Mouse (Mus musculus) heart, adult 9 months (tissue): Measurements from ENCODE around the gene Ccdc9b.

ENCODE experiments used
- DNase-seq, 2 experiments: peaks; one replicate each; pipeline ENCODE4 v3.0.0; 2022; ENCODE audit warnings: low spot score in 2 of 2

Ccdc9b gene

DNA sequence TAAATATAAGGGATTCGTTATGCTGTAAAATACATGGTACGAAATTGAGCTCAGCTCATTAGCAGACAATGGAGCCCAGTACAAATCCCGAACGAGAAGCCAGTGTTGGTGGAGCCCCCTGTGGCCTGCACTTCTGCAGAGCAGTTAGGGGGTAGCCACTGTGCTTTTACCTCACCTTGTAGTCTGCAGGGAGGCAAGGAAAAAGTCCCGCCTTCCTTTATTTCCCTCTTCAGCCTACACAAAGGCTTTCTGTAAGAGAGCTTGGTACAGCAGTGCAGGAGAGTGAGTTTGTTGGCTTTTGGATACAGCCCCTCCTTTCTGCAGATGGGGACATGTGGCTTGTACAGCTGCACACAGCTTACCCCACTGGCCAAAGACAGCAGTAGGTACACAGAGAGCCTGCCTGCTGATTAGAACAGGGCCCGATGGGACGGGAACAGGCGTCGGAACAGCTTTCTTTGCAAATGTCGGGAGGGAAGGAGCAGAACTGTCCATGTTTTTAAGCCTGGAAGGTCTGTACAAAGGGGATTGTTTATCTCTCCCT, 13.0 kb downstream of the Ccdc9b start:
- peak in 1 of 2 experiments; percentile 78 for DNase-seq

DNA sequence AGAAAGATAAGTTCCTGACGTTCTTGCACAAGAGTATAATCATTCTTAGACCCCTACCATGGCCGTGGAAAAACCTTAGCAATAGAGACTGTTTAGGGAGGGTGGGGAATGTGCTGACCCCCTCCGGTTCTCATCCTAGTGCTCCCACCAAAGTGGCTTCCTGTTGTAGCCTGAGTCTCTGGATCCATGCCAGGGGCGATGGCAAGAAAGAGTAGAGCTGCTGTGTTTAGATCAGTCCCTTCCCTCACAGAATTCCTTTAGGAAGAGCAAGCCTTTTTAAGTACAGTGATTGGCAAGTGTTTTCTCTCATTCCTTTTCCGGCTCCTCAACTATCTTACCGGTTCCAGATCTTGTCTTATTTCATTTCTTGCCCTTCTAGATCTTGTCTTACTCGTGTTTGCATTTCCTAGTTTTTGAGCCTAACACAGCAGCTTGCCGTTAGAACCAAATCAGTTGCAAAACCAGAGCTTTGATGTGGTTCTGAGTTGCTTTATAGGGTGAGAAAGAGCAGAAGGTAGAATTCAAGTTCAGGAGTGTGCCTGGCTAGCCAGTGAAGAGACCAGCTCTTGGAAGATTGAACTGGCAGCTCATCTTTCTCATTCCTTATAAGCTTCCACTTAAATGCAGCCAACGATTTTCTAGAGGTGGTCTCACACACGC, 15.0 kb downstream of the Ccdc9b start:
- peak in 1 of 2 experiments; percentile 21 for DNase-seq

DNA sequence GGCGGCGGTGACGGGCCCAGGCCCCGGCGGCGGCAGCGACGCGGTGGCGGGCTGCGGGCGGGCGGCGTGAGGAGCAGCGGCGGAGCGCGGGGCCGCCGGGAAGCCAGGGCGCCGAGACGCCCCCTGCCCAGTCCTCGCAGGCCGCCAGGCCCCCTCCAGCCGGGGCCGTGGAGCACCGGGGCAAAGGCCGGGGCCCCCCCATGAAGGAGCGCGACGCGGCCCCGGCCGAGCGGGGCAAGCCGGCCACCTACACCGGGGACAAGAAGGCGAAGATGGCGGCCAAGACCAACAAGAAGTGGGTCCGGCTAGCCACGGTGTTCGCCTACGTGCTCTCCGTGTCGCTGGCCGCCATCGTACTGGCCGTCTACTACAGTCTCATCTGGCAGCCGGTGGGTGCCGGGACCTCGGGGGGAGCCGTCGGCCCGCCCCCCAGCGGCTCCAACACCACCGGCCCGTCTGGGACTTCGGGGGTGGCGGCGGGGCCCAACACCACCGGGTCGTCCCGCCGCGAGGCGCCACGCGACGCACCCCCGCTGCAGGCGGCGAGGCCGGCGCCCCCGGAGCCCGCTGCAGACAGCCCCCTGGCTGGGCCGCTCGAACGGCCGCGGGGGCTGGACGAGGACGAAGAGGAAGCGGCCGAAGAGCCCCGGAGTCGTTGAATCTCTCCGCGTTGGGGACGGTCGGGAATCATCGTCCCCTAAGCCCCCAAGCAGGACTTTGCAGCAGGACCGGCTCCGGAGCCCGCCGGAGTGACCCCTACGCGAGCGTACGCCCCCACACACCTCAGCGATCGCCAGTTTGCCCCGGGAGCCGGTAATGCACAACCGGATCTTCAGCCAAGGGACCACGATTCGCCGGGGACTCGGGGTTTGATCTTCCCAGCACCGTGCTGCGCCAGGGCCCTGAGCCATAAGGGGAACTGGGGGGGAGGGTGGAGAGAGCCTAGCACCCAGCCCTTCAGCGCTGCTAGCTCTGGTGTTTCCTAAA, 16.3 kb downstream of the Ccdc9b start:
- peak in 1 of 2 experiments; percentile 48 for DNase-seq

DNA sequence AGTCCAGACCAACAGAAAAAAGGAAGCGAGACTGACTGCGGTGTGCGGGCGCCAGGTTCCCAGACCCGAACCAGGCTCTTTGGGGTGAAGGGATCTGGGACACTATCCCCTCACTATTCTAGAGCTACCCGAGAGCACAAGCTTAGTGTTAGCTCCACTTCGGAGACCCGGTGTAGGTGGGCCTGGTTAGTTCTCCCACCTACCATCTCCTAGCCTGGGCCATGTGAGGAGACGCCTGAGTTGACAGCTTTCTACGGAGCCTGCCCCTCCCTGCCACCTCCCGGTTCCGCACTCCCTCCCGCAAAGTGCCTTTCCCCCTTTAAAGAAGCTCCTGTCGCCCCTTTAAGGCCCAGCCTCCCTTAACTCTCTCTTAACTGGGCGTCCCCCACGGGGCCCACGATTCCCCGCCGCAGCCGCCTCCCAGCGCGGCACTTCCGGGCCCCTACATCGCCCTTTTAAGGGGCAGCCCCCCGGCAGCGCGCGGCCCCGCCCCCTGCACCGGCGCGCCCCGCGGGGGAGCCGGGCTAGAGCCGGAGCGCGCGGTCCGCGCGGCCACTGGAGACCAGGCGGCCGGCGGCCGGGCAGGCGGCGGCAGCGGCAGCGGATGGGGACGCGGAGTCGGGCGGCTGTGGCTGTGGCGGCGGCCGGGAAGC, 17.1 kb downstream of the Ccdc9b start, which contains the start of gene Inafm2:
Gene Inafm2, plus strand, starts transcription at position 527 of the 653 bp plus-strand sequence.
- peak; percentile 93 to 96 for DNase-seq

DNA sequence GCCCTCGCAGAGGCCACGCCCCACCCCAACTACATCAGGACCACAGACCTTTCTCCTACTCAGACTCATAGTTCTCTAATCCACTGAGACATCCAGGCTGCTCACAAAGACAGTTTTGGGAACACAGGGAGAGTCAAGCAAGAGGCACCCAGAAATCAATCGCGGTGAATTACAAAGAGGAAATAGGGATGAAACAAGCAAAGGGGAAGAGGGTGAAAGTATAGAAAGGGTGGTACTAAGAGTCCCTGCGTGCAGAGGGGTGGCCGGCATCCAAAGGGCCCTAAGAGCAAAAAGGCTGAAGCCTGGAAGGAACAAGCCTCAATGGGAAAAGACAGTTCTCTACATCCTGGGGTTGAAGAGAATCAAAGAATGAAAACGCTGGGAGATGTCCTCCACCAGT, 17.8 kb downstream of the Ccdc9b start:
- no peak for DNase-seq

DNA sequence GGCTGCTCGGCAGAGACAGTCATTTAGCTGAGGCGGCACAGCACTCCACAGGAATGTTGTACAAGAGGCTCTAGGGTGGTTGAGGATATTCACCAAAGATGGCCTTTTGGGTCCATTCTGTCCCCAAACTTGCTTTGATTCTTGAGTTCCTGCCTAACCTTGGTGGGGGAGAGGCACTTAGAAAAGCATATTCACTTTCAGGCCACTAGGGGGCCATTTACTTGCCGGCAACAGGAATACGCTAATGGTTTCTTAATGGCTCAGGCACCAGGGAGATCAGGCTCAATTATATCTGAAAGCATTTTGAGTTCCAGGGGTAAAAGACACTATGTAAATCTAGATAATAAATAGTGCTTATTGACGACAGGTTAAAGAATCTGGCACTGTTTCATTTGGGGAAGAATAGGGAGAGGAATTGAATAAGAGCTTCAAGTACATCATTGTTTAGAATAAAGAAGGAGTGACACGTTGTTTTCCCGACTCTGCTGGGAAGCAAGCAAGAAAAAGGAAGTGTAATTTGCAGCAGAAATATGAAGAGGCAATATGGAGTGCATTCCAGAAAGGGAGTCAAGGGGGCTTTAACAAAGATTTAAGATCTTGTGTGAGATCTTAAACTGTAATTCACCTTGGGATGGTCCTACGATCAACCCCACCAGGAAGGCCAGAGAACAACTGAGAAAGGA, 19.1 kb downstream of the Ccdc9b start:
- peak; percentile 62 to 64 for DNase-seq

DNA sequence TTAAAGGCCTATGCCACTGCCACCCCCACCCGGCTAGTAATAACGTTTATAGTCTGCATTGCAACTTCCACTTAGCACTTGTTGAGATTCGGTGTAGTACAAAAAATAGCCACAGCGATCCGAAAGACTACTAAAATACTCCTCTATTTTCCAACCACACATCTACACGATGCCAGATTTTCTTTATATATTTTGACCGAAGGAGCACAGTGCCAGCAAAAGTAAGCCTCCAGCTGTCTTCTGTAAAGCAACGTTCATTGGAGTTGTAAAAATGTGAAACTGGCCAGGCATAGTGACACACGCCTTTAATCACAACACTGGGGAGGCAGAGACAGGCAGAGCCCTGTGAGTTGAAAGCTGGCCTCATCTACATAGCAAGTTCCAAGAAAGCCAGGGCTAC, 21.3 kb downstream of the Ccdc9b start:
- DNase-seq: no peak

DNA sequence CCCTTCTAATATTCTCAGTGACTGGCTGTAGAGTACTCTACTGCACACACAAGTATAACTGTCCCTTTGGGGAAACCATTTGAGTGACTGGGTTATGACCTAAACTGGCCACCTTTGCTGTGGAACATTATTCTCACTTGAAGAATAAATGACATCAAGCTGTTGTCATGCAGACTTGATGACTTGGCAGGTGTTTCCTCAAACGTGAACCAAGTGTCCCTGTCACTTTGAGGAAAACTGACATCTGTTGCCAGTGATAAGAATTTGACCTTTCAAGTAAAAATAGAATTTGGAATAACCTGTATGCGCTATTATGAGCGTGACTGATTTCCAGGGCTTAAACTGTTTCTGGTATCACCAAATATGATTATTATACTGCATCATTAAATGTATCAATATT, 22.1 kb downstream of the Ccdc9b start:
- no peak for DNase-seq

DNA sequence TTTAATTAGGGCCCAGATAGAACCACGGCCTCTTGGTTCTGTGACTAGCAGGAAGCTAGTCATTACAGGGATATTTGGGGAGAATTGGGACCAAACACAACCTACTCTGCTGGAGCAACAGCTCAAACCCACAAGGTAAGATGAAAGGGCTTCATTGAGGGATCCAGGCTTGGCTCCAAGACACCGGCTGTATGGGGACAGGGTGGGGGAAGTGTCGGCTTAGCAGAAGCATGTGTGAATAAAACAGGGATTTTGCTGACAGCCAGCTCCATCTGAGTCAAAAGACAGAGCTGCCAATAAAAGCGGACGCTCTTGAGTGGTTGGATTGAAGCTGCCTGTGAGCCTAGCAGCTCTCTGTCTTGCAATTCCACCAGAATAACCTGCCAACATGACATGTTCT, 29.1 kb downstream of the Ccdc9b start:
- no peak for DNase-seq

DNA sequence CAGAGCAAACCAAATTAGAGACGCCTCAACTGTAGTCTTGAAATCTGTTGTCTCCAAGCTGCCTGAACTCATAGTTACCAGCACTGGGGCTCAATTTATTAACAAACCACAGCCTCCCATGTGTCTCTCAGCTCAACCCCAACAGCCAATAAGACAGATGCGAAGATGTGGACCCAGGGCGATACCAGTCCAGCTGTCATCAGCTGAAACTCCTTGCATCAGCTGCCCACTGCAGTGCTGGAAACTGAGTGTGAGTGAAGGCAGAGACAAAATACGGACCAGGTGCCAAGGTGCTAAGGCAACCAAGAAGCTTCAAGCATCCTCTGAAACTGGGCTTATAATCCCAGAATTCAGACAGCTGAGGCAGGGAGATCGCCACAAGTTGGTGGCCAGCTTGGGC, 30.5 kb downstream of the Ccdc9b start:
- no peak for DNase-seq

DNA sequence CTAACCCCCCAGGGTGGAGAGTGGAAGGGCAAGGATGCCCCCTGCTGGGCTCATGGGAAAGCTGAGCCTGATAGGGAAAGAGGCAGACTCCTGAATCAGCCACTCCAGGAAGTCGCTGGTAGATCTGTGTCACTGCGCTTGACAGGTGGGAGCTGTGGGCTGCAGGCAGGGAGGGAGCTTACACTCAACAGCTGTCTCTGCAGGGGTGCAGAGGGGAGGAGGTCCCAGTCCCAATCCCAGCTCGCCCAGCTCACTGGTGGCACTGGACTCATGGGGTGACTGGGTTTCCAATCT, 31.9 kb downstream of the Ccdc9b start:
- peak in 1 of 2 experiments; percentile 63 for DNase-seq

DNA sequence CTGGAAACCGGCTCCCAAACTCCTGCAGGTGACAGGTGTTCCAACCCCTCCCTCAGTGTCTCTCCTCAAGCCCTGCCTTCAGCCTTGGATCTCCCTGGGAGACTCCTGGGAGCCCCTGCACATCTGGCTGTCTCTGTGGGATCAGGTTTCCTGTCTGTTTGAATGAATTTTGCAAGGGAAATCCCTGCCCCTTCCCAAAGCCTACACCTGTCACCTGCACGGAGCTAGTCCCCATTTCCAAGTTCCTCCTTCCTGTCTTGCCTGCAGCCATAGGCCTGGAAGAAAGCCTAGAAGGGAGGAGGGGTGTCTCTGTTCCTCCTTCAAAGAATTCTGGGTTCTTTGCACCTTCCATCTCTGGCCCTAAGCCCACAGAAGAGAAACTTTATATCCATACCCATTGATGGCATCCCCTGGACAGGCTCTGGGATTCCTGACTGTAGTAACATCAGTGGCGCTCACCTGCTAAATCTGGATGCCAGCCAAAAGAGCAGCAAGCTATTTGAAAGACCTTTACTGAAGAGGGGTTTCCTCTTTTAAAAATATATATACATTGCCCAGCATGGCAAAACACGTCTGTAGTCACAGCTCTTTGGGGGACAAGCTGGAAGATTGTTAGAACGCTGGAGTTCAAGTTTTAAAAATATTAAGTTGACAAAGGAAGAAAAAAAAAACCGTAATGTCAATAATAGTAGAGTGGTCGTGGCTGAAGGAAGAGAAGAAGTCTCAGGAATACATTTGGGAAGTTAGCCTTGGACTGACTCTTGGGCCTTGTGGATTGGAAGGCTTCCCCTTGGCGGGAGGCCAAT, 32.4 kb downstream of the Ccdc9b start:
- DNase-seq: no peak

DNA sequence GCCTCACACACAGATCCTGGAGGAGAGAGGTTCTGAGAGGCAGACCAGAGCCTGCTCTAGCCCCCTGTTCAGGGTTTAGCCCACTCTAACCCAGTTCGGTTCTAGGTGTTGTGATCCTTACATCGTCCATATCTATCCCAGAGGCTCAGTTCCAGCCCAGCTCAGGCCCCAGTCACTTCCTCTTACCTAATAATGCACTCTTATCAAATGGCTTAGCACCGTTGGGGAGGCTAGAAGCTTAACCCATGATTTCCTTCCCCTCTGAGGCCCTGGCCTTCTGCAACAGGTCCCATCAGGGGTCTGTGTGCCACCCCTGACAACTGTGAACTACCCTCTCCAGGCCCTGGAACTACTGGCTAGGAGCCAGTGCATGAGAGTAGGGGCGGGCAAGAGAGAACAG, 33.3 kb downstream of the Ccdc9b start:
- no peak for DNase-seq

DNA sequence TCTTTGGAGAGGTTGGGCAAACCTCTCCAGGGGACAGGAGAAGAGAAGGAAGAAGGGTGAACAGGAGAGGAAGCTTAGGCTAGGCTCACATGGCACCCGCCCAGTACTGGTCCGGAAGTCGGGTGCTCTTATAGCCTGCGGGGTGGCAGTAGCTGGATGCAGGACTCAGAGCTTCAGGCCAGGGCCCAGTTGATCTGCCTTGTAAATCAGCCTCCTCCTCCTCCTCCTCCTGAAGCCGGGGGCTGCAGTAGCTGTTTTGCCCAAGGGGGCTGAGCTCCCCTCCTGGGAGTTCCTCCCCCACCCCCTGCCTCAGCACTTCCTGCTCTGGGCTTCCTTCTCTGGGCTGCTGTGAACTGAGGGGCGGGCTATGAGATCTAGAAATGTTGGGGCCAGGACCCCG, 34.1 kb downstream of the Ccdc9b start, which contains the start of gene Plcb2:
Gene Plcb2, minus strand, starts transcription at position 102 of the 400 bp plus-strand sequence.
- no peak for DNase-seq

DNA sequence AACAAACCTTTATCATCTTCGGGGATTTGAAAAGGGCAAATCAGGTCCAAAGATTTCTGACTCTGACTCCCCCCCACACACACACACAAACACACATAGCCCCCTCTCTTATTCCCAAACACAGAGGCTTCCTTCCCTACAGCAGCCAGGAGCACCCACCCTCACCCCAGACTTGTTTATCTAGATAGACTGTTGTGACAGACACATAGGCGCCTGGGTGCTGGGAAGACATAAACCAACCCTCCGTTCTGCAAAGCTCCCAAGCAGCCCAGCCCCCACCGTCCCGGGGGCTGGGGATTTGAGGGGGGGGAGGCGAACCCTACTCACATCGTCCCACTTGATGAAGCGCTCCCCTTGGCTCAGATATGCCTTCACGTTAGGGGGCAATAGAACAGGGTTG, 34.5 kb downstream of the Ccdc9b start:
- DNase-seq: no peak

DNA sequence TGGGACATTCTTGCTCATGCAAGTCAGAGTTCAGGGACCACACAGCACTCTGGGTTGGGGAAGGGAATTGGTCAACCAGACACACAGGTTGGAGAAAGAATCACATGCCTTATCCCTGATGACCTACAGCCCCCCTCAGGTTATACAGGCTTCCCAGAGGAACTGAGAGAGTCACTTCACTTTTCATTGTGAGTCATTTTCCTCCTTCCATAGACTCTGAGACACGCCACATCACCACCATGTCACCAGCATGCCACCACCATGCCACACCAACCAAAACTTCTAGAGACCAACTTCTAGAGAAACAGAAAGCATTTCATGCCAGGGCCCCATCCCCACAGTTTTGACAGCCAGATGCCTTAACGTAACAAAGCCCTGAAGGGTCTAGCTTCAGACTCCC, 35.6 kb downstream of the Ccdc9b start:
- no peak for DNase-seq

DNA sequence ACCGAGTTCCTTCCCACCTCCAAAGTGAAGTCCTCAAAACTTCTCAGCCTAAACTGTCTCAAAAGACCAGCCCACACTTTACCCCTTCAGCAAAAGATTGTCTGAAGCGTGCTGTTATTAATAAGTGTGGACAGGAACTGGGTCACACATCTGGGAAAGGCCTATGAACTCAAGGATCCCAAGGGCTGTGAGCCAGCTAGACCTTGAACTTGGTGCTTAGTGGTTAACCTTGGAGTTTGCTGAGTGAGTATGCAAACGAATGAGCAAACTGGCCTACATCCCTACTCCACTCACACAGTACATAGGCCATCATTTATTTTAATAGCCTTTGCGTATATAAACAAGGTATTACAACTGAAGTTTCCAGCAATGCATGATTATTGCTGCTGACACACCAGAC, 37.0 kb downstream of the Ccdc9b start:
- DNase-seq: no peak

DNA sequence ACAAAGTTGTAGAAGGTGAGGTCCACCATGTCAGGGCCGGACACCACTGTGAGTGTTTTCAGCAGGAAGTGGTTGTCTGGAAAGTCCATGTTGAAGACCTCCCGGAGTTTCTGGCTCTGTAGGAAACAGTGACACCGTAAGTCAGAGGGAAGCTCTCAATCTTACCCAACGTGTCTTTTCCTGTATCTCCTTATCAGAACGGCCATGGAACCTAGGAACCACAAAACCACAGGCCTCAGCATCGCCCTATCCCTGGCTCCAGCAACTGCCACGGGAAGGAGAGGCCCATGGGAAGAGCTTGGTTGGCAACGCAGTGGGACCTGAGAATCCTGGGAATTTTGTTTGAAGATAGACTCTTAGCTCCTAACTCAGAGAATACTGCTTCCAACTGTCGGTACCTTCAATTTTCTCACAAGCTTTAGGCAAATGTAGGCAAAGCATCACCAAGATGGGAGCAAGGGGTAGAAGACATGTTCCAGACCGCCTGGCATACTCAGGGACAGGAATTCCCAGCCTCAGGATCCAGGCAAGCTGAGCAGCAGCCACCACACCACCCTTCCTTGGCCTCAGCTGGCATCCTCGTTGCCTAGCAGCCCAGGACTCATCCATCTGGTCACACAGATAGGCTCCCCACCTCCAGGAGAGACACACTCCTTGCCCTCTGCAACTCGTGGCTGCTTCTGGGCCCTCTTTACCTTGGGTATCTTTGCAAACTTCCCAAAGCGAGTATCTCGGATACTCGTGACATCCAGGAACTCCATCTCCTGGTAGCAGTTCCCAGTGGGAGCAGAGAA, 38.6 kb downstream of the Ccdc9b start:
- DNase-seq: no peak

DNA sequence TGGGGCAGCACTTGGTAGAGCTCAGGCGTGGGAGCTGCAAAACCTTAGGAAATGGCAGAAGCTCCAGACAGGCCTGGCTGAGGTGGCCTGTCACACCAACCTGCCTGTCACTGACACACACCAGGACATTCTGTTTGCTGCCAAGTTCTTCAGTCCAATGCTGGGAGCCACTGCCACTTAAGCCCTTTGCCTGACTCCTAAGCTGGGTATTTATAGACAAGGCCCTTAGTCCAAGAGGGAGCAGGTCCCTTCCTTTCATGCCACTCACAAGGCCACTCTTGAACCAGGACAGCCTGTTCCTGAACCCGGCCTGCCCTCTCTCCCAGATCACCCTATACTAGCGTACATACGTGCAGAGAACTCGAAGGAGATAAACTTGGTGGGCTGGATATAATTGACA, 45.8 kb downstream of the Ccdc9b start:
- peak; percentile 79 to 85 for DNase-seq

DNA sequence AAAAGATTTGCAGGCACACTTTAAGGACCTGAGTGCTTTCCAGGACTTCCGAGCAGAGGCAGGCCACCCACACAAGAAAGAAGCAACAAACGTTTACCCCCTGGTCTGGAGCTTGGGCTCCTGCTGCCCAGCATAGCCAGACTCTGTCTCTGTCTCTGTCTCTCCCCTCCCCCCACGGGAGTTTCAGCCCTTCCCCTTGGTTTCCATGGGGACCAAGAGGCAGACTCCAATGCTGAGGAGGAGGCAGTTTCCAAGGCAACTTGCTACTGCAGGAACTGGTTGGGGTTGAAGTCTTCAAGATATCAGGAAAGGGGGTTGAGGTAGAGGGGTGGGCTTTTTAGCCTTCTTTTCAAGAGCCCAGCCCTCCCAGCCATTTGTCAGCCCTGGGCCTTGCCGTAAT, 48.2 kb downstream of the Ccdc9b start:
- DNase-seq: no peak
